Mouse (Mus musculus): ENCODE measurements around the gene Chst8.
A peak's percentile ranks its signal among the peaks of the same experiment; 100 is the strongest.

Gene Chst8

GRCm38 (mm10) chr7:34752151-34752762 is 60.3 kb downstream of the Chst8 start:
- ATAC-seq (ENCODE audit: low TSS enrichment) = no peak

GRCm38 (mm10) chr7:34750350-34750749 is 62.2 kb downstream of the Chst8 start:
- no peak for ATAC-seq (ENCODE audit: low TSS enrichment)

GRCm38 (mm10) chr7:34749753-34750152 is 62.8 kb downstream of the Chst8 start:
- no peak for ATAC-seq (ENCODE audit: low TSS enrichment)

- ATAC-seq (ENCODE audit: low TSS enrichment) = no peak
These were observed 64.0 kb downstream of the Chst8 start for GRCm38 (mm10) chr7:34748501-34748900.

- no peak for ATAC-seq (ENCODE audit: low TSS enrichment)
These were observed 64.8 kb downstream of the Chst8 start for GRCm38 (mm10) chr7:34747661-34748060.

- no peak for ATAC-seq (ENCODE audit: low TSS enrichment)
These were observed 65.9 kb downstream of the Chst8 start for GRCm38 (mm10) chr7:34746586-34746985.

- ATAC-seq (ENCODE audit: low TSS enrichment) = no peak; the same call in 1 of the 2 replicates
These were observed 66.3 kb downstream of the Chst8 start for GRCm38 (mm10) chr7:34746165-34746564.

GRCm38 (mm10) chr7:34745426-34745825 is 67.1 kb downstream of the Chst8 start:
- ATAC-seq (ENCODE audit: low TSS enrichment) = no peak

- no peak for ATAC-seq (ENCODE audit: low TSS enrichment)
These were observed 67.5 kb downstream of the Chst8 start for GRCm38 (mm10) chr7:34744994-34745393.

GRCm38 (mm10) chr7:34743411-34744085 is 69.0 kb downstream of the Chst8 start:
- ATAC-seq (ENCODE audit: low TSS enrichment) = no peak

- no peak for ATAC-seq (ENCODE audit: low TSS enrichment)
These were observed 73.1 kb downstream of the Chst8 start for GRCm38 (mm10) chr7:34739371-34739770.

GRCm38 (mm10) chr7:34737206-34737605 is 75.3 kb downstream of the Chst8 start:
- ATAC-seq (ENCODE audit: low TSS enrichment) = no peak

- ATAC-seq (ENCODE audit: low TSS enrichment) = peak; percentile 91
These were observed 78.2 kb downstream of the Chst8 start for GRCm38 (mm10) chr7:34734348-34734747.

GRCm38 (mm10) chr7:34728931-34729330 is 83.6 kb downstream of the Chst8 start:
- ATAC-seq (ENCODE audit: low TSS enrichment) = no peak

GRCm38 (mm10) chr7:34725206-34725605 is 87.3 kb downstream of the Chst8 start:
- ATAC-seq (ENCODE audit: low TSS enrichment) = no peak

- ATAC-seq (ENCODE audit: low TSS enrichment) = peak; percentile 50; the same call in 1 of the 2 replicates
These were observed 89.8 kb downstream of the Chst8 start for GRCm38 (mm10) chr7:34722551-34723230.

GRCm38 (mm10) chr7:34722151-34722550 is 90.4 kb downstream of the Chst8 start:
- no peak for ATAC-seq (ENCODE audit: low TSS enrichment)

- ATAC-seq (ENCODE audit: low TSS enrichment) = no peak
These were observed 90.9 kb downstream of the Chst8 start for GRCm38 (mm10) chr7:34721650-34722048.

GRCm38 (mm10) chr7:34720882-34721649 is 91.4 kb downstream of the Chst8 start:
- no peak for ATAC-seq (ENCODE audit: low TSS enrichment)

GRCm38 (mm10) chr7:34719599-34719998 is 92.9 kb downstream of the Chst8 start:
- ATAC-seq (ENCODE audit: low TSS enrichment) = peak; percentile 52; the same call in 1 of the 2 replicates

- no peak for ATAC-seq (ENCODE audit: low TSS enrichment)
These were observed 93.9 kb downstream of the Chst8 start for GRCm38 (mm10) chr7:34718651-34719050.

GRCm38 (mm10) chr7:34717161-34717810 is 95.2 kb downstream of the Chst8 start:
- ATAC-seq (ENCODE audit: low TSS enrichment) = no peak
